Mouse (Mus musculus) testis, adult 2 months (tissue): ENCODE measurements around the gene Plppr2. TPM values are rescaled to one million over a fixed set of nuclear protein-coding genes. Genes with fewer than 3 reads are reported as not detected.
A peak's percentile ranks its signal among the peaks of the same experiment; 100 is the strongest.

Experiments used
- H3K27ac ChIP-seq: fragments of 200-500 bp; 2 replicates; pipeline ENCODE4 v1.5.1; 2012; ENCODE audit warnings: low read depth, low read length; ENCODE audit not compliant: control insufficient read depth, insufficient read depth
- H3K27me3 ChIP-seq: fragments of 200-500 bp; 2 replicates; pipeline ENCODE4 v1.6.1; 2012; ENCODE audit warnings: mild to moderate bottlenecking, low read length, moderate library complexity; ENCODE audit not compliant: control insufficient read depth, insufficient read depth
- H3K36me3 ChIP-seq: fragments of 200-500 bp; 2 replicates; pipeline ENCODE4 v1.6.1; 2012; ENCODE audit warnings: mild to moderate bottlenecking, low read length; ENCODE audit not compliant: control insufficient read depth, insufficient read depth
- H3K4me1 ChIP-seq: fragments of 200-500 bp; 2 replicates; pipeline ENCODE4 v1.6.1; 2012; ENCODE audit warnings: low read length; ENCODE audit not compliant: control insufficient read depth, insufficient read depth
- H3K4me3 ChIP-seq: fragments of 200-500 bp; 2 replicates; pipeline ENCODE4 v1.5.1; 2012; ENCODE audit warnings: low read depth, mild to moderate bottlenecking, low read length, moderate library complexity, mixed read lengths; ENCODE audit not compliant: control insufficient read depth
- CTCF ChIP-seq: fragments of 200-500 bp; IDR thresholded peaks from 2 replicates; pipeline ENCODE4 v1.5.1; 2012; ENCODE audit warnings: low read depth, mild to moderate bottlenecking, inconsistent platforms, low read length, moderate library complexity; ENCODE audit not compliant: control insufficient read depth, insufficient read depth, insufficient replicate concordance
- POLR2A ChIP-seq: fragments of 200-500 bp; IDR thresholded peaks from 2 replicates; pipeline ENCODE4 v1.6.1; 2012; ENCODE audit warnings: low read depth, mild to moderate bottlenecking, inconsistent platforms, low read length, moderate library complexity; ENCODE audit not compliant: control insufficient read depth
- polyA plus RNA-seq: library from polyadenylated mRNA; depleted of rRNA; stranded (reverse); fragments of >200 nt; gene quantifications from 2 replicates; pipeline ENCODE4 v1.2.3, GENCODE M21; 2012

Plppr2 gene
- polyA plus RNA-seq, 1 experiment, result 33.3 TPM

GRCm38 (mm10) chr9:21963417-21963816 is 26.6 kb downstream of the Plppr2 start, which contains the start of gene Epor:
Gene Epor (minus strand): TSS chr9:21963506.
- TF ChIP-seq CTCF (no peak), POLR2A (no peak)
- H3K4me3 ChIP-seq, result peak within 1 kb of the TSS; percentile 25
- H3K36me3 ChIP-seq, result no peaks in the 10 kb centered on the region
- H3K4me1 ChIP-seq, result peaks cover 13% of the 10 kb centered on the region
- H3K27ac ChIP-seq, result no peak within 1 kb of the TSS
- H3K27me3 ChIP-seq, result no peaks in the 10 kb centered on the region

DNA sequence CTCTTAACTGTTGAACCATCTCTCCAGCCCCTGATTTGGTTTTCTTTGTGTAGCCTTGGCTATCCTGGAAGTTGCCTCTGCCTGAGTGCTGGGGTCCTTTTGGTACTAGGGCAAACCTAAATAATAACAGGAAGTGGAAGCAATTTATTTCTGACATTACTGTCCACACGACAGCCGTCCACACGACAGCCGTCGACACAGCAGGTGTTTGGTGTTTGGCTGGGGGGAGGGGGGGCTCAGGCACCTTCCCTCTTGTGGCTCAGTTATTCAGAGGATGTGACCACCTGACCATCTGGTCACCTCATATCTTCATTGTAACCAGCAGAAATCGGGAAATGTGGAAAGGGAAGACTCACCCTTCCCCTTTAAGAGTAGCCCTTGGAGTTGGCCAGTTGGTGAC is 32.0 kb downstream of the Plppr2 start:
- Histone ChIP-seq H3K4me1 (no peaks in the 10 kb centered on the region), H3K4me3 (no peak overlapping the region), H3K27me3 (no peaks in the 10 kb centered on the region), H3K27ac (no peak overlapping the region), H3K36me3 (no peaks in the 10 kb centered on the region)
- no peak for TF ChIP-seq POLR2A
- TF ChIP-seq CTCF, result no peak

GRCm38 (mm10) chr9:21969304-21969703 is 32.5 kb downstream of the Plppr2 start:
- H3K4me3 ChIP-seq, result no peak overlapping the region
- H3K27ac ChIP-seq, result no peak overlapping the region
- no peak for TF ChIP-seq POLR2A
- no peak for TF ChIP-seq CTCF
- no peaks in the 10 kb centered on the region for H3K4me1 ChIP-seq
- no peaks in the 10 kb centered on the region for H3K27me3 ChIP-seq
- H3K36me3 ChIP-seq, result no peaks in the 10 kb centered on the region

DNA sequence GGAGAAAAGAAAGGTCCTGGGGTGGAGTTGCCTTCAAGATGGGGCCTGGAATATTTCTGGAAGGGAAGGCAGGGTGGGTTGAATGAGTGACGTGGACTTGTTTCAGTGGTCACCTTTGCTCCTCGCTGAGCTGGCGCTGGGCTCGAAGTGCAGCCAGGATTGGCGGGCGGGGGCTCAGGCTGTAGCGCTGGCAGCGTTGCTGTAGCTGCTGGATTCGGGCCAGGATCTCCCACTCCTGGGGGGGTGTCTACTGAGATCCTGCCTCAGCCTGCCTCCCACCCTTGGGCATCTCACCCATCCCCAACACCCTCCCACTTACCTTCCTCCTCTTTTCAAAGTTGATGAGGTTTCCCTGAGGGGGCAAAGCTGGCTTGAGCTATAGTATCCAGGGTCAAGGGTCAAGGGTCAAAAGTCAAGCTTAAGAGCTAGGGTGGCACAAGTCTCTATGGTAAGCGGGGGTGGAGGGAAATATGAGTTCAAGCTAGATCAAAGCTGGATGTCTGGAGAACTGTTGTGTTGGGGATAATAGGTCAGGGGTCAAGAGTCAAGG is 39.9 kb downstream of the Plppr2 start:
- no peaks in the 10 kb centered on the region for H3K36me3 ChIP-seq
- peaks cover 7% of the 10 kb centered on the region for H3K4me1 ChIP-seq
- H3K27me3 ChIP-seq, result no peaks in the 10 kb centered on the region
- H3K27ac ChIP-seq, result no peak overlapping the region
- TF ChIP-seq CTCF (no peak), POLR2A (no peak)
- H3K4me3 ChIP-seq, result no peak overlapping the region

DNA sequence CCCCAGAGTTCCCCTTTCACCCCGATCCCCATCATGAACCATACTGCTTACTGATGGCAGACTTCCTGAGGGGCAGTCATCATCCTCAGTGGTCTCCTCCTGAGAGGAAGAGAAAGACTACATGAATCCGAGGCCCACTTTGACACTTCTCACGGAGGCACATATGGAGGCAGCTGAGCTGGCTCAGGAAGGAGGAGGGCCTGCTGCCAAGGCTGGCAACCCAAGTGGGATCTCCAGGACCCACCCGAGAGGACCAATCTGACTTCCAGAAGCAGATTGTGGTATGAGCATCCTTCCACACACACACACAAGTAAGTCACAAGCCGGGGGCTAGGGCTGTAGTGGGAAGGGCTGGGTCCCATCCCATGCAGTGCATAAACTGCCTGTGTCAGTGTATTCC is 40.5 kb downstream of the Plppr2 start:
- H3K27ac ChIP-seq, result no peak overlapping the region
- H3K4me1 ChIP-seq, result peaks cover 7% of the 10 kb centered on the region
- H3K27me3 ChIP-seq, result no peaks in the 10 kb centered on the region
- TF ChIP-seq POLR2A, result no peak
- TF ChIP-seq CTCF, result no peak
- H3K4me3 ChIP-seq, result no peak overlapping the region
- no peaks in the 10 kb centered on the region for H3K36me3 ChIP-seq

GRCm38 (mm10) chr9:21977972-21978371 is 41.1 kb downstream of the Plppr2 start:
- Histone ChIP-seq H3K4me1 (peaks cover 7% of the 10 kb centered on the region), H3K27ac (no peak overlapping the region), H3K36me3 (no peaks in the 10 kb centered on the region), H3K4me3 (no peak overlapping the region), H3K27me3 (no peaks in the 10 kb centered on the region)
- TF ChIP-seq CTCF (peak; percentile 75; the same call in 1 of the 2 replicates), POLR2A (no peak)

DNA sequence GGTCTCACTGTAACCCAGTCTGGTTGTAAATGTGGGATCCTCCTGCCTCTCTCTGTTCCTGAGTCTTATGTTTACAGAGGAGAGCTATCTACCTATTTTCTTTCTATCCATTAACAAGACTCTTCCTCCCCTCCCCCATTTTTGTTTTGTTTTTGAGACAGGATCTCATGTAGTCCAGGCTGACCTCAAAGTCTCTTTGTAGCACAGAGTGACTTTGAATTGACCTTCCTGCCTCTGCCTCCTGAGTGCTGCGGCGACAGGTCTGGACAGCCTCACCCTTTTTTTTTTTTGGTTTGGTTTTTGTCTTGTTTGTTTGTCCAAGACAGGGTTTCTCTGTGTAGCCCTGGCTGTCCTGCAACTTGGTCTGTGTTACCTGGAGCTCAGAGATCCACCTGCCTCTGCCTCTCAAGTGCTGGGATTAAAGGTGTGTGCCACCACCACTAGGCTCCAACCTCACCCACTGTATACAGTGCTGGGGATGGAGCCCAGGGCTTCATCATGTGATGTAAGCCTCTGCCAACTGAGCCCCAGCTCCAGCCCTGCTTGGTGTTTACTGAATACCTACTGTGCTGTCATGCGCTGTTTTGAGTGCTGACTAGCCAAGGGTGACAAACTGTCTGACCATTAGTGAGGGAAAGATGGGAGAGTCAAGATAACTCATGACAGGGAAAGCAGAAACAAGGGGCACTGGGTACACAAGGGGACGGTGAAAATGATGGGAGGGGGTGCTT is 41.7 kb downstream of the Plppr2 start:
- Histone ChIP-seq H3K4me3 (no peak overlapping the region), H3K27me3 (no peaks in the 10 kb centered on the region), H3K36me3 (no peaks in the 10 kb centered on the region), H3K27ac (no peak overlapping the region), H3K4me1 (peaks cover 7% of the 10 kb centered on the region)
- no peak for TF ChIP-seq POLR2A
- no peak for TF ChIP-seq CTCF
